Mouse (Mus musculus): Measurements from ENCODE around the gene Slc4a11. TPM values are rescaled to one million over a fixed set of nuclear protein-coding genes. Genes with fewer than 3 reads are reported as not detected.
A peak's percentile ranks its signal among the peaks of the same experiment; 100 is the strongest.
"Not testable (repeated sequence)": the region's sequence is repeated elsewhere in the genome, so short reads cannot be mapped to it uniquely, and the experiment has no call there.

Slc4a11 gene
- polyA plus RNA-seq, 1 experiment from 2014 or later: 3.2 TPM

- Histone ChIP-seq H3K4me1 (no peaks in the 10 kb centered on the region; the same call in 1 of the 2 replicates), H3K27me3 (no peaks in the 10 kb centered on the region), H3K4me2 (no peak overlapping the region), H3K9me3 (no peaks in the 10 kb centered on the region), H3K27ac (no peak overlapping the region), H3K36me3 (peaks cover 96% of the 10 kb centered on the region), H3K9ac (no peak overlapping the region), H3K4me3 (no peak overlapping the region)
- ATAC-seq (ENCODE audit: insufficient number of reproducible peaks, insufficient read depth, low FRiP score, low TSS enrichment, low read depth): no peak
- WGBS: 89% methylated on average over 10 of the region's 10 CpGs
These were observed 20.1 kb downstream of the Slc4a11 start for GRCm38 (mm10) chr2:130677211-130677610.

GRCm38 (mm10) chr2:130667559-130667958 lies 29.8 kb downstream of the Slc4a11 start, which contains the start of gene Itpa:
Gene Itpa (plus strand): TSS chr2:130667610.
- peaks cover 36% of the 10 kb centered on the region for H3K4me1 ChIP-seq
- H3K4me3 ChIP-seq: peak within 1 kb of the TSS; percentile 72
- no peaks in the 10 kb centered on the region for H3K9me3 ChIP-seq
- no peaks in the 10 kb centered on the region for H3K27me3 ChIP-seq
- peak within 1 kb of the TSS; percentile 87 for H3K27ac ChIP-seq
- no peak for ATAC-seq (ENCODE audit: insufficient number of reproducible peaks, insufficient read depth, low FRiP score, low TSS enrichment, low read depth)
- WGBS: under 1% methylated on average over 31 of the region's 31 CpGs
- peak within 1 kb of the TSS; percentile 90 for H3K4me2 ChIP-seq
- peak within 1 kb of the TSS; percentile 82 for H3K9ac ChIP-seq
- H3K36me3 ChIP-seq: peaks cover 22% of the 10 kb centered on the region

- H3K36me3 ChIP-seq: peaks cover 37% of the 10 kb centered on the region
- no peaks in the 10 kb centered on the region for H3K27me3 ChIP-seq
- H3K9ac ChIP-seq: peak within 1 kb of the TSS; percentile 90
- under 1% methylated on average over 40 of the region's 40 CpGs for whole genome bisulfite sequencing
- peak; percentile 95 for ATAC-seq (ENCODE audit: insufficient number of reproducible peaks, insufficient read depth, low FRiP score, low TSS enrichment, low read depth)
- H3K27ac ChIP-seq: peak within 1 kb of the TSS; percentile 99
- peak within 1 kb of the TSS; percentile 65 for H3K4me3 ChIP-seq
- peaks cover 32% of the 10 kb centered on the region for H3K4me1 ChIP-seq
- H3K4me2 ChIP-seq: peak within 1 kb of the TSS; percentile 81
- H3K9me3 ChIP-seq: no peaks in the 10 kb centered on the region
These were observed 33.1 kb downstream of the Slc4a11 start, which contains the start of gene Ddrgk1 for GRCm38 (mm10) chr2:130664102-130664701. Gene Ddrgk1 (minus strand): TSS chr2:130664659.

GRCm38 (mm10) chr2:130663342-130663741 lies 34.0 kb downstream of the Slc4a11 start:
- Histone ChIP-seq H3K4me3 (peak overlapping the region; percentile 65), H3K4me1 (peaks cover 25% of the 10 kb centered on the region), H3K36me3 (peaks cover 46% of the 10 kb centered on the region), H3K27ac (no peak overlapping the region), H3K27me3 (no peaks in the 10 kb centered on the region), H3K9me3 (no peaks in the 10 kb centered on the region), H3K4me2 (peak overlapping the region; percentile 81), H3K9ac (peak overlapping the region; percentile 90)
- 86% methylated on average over 11 of the region's 11 CpGs for WGBS
- ATAC-seq (ENCODE audit: insufficient number of reproducible peaks, insufficient read depth, low FRiP score, low TSS enrichment, low read depth): no peak

- Histone ChIP-seq H3K4me1 (peaks cover 12% of the 10 kb centered on the region), H3K9me3 (no peaks in the 10 kb centered on the region), H3K9ac (no peak overlapping the region), H3K27me3 (no peaks in the 10 kb centered on the region), H3K27ac (no peak overlapping the region), H3K4me3 (no peak overlapping the region), H3K36me3 (peaks cover 90% of the 10 kb centered on the region), H3K4me2 (no peak overlapping the region)
- ATAC-seq (ENCODE audit: insufficient number of reproducible peaks, insufficient read depth, low FRiP score, low TSS enrichment, low read depth): no peak
- WGBS: 94% methylated on average over 10 of the region's 10 CpGs
These were observed 38.8 kb downstream of the Slc4a11 start for GRCm38 (mm10) chr2:130658530-130658929.

- Histone ChIP-seq H3K36me3 (peaks cover 93% of the 10 kb centered on the region), H3K9me3 (no peaks in the 10 kb centered on the region), H3K27me3 (no peaks in the 10 kb centered on the region), H3K4me2 (no peak overlapping the region), H3K4me3 (no peak overlapping the region), H3K9ac (no peak overlapping the region), H3K4me1 (peaks cover 2% of the 10 kb centered on the region; the same call in 1 of the 2 replicates), H3K27ac (no peak overlapping the region; the same call in 1 of the 2 replicates)
- WGBS: 62% methylated on average over 6 of the region's 6 CpGs
- no peak for ATAC-seq (ENCODE audit: insufficient number of reproducible peaks, insufficient read depth, low FRiP score, low TSS enrichment, low read depth)
These were observed 39.8 kb downstream of the Slc4a11 start for GRCm38 (mm10) chr2:130657541-130657940.

GRCm38 (mm10) chr2:130656536-130656935 lies 40.8 kb downstream of the Slc4a11 start:
- 92% methylated on average over 9 of the region's 9 CpGs for WGBS
- Histone ChIP-seq H3K9me3 (no peaks in the 10 kb centered on the region), H3K4me2 (no peak overlapping the region), H3K4me1 (no peaks in the 10 kb centered on the region), H3K9ac (no peak overlapping the region), H3K4me3 (no peak overlapping the region), H3K27me3 (no peaks in the 10 kb centered on the region), H3K27ac (no peak overlapping the region), H3K36me3 (peaks cover 87% of the 10 kb centered on the region)
- ATAC-seq (ENCODE audit: insufficient number of reproducible peaks, insufficient read depth, low FRiP score, low TSS enrichment, low read depth): no peak

- no peak overlapping the region for H3K4me2 ChIP-seq
- H3K27me3 ChIP-seq: no peaks in the 10 kb centered on the region
- no peak overlapping the region for H3K4me3 ChIP-seq
- H3K4me1 ChIP-seq: no peaks in the 10 kb centered on the region
- H3K9ac ChIP-seq: no peak overlapping the region
- WGBS: 93% methylated on average over 6 of the region's 6 CpGs
- ATAC-seq (ENCODE audit: insufficient number of reproducible peaks, insufficient read depth, low FRiP score, low TSS enrichment, low read depth): no peak
- H3K27ac ChIP-seq: no peak overlapping the region
- H3K36me3 ChIP-seq: peaks cover 80% of the 10 kb centered on the region
- H3K9me3 ChIP-seq: no peaks in the 10 kb centered on the region
These were observed 41.5 kb downstream of the Slc4a11 start for GRCm38 (mm10) chr2:130655660-130656339.

- Histone ChIP-seq H3K4me2 (no peak overlapping the region), H3K27me3 (no peaks in the 10 kb centered on the region), H3K36me3 (peaks cover 72% of the 10 kb centered on the region), H3K4me3 (no peak overlapping the region), H3K27ac (no peak overlapping the region), H3K9me3 (no peaks in the 10 kb centered on the region), H3K4me1 (no peaks in the 10 kb centered on the region), H3K9ac (no peak overlapping the region)
- 85% methylated on average over 1 of the region's 1 CpGs for WGBS
- ATAC-seq (ENCODE audit: insufficient number of reproducible peaks, insufficient read depth, low FRiP score, low TSS enrichment, low read depth): no peak
These were observed 43.6 kb downstream of the Slc4a11 start for GRCm38 (mm10) chr2:130653760-130654159.

- Histone ChIP-seq H3K9me3 (no peaks in the 10 kb centered on the region), H3K4me3 (no peak overlapping the region), H3K4me1 (no peaks in the 10 kb centered on the region), H3K27me3 (no peaks in the 10 kb centered on the region), H3K36me3 (peaks cover 67% of the 10 kb centered on the region), H3K9ac (no peak overlapping the region), H3K4me2 (no peak overlapping the region), H3K27ac (no peak overlapping the region)
- ATAC-seq (ENCODE audit: insufficient number of reproducible peaks, insufficient read depth, low FRiP score, low TSS enrichment, low read depth): no peak
- WGBS: 81% methylated on average over 2 of the region's 2 CpGs
These were observed 44.0 kb downstream of the Slc4a11 start for GRCm38 (mm10) chr2:130653303-130653702.

GRCm38 (mm10) chr2:130649028-130649427 lies 48.3 kb downstream of the Slc4a11 start:
- ATAC-seq (ENCODE audit: insufficient number of reproducible peaks, insufficient read depth, low FRiP score, low TSS enrichment, low read depth); H3K9ac ChIP-seq; H3K27ac ChIP-seq; H3K4me3 ChIP-seq; H3K27me3 ChIP-seq; H3K4me1 ChIP-seq; H3K4me2 ChIP-seq; H3K9me3 ChIP-seq: not testable (repeated sequence)
- peaks cover 31% of the 10 kb centered on the region for H3K36me3 ChIP-seq
- 81% methylated on average over 6 of the region's 6 CpGs for WGBS

GRCm38 (mm10) chr2:130645198-130645597 lies 52.1 kb downstream of the Slc4a11 start:
- Histone ChIP-seq H3K4me1 (peaks cover 11% of the 10 kb centered on the region), H3K9me3 (no peaks in the 10 kb centered on the region), H3K36me3 (peaks cover 15% of the 10 kb centered on the region; the same call in 1 of the 2 replicates), H3K27ac (no peak overlapping the region), H3K27me3 (no peaks in the 10 kb centered on the region), H3K9ac (no peak overlapping the region), H3K4me3 (no peak overlapping the region), H3K4me2 (no peak overlapping the region)
- WGBS: 81% methylated on average over 4 of the region's 4 CpGs
- ATAC-seq (ENCODE audit: insufficient number of reproducible peaks, insufficient read depth, low FRiP score, low TSS enrichment, low read depth): no peak
